Mouse (Mus musculus) testis, adult 2 months (tissue): ENCODE measurements around the gene Immp2l.

ENCODE experiments used
- CTCF ChIP-seq: fragments of 200-500 bp; IDR thresholded peaks from 2 replicates; pipeline ENCODE4 v1.5.1; 2012; ENCODE audit warnings: low read depth, mild to moderate bottlenecking, inconsistent platforms, low read length, moderate library complexity; ENCODE audit not compliant: control insufficient read depth, insufficient read depth, insufficient replicate concordance
- POLR2A ChIP-seq: fragments of 200-500 bp; IDR thresholded peaks from 2 replicates; pipeline ENCODE4 v1.6.1; 2012; ENCODE audit warnings: low read depth, mild to moderate bottlenecking, inconsistent platforms, low read length, moderate library complexity; ENCODE audit not compliant: control insufficient read depth

DNA sequence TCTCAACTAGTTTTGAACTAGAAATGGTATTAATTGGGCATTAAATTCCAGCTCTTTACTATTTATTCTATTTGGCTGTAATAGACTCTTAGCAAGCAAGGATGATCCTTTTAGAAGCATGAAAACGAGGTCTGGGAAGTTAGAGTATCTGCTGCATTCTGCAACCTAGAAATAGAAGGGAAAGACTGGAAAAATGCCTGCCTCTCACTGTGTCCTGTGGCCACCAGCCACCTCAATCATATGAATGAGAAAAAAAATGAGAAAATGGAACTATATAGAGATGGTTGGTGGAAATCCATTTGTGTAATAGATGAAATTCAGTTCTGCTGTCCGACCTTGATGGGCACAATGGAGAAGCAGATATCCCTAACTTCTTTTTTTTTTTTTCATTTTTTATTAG, 810.8 kb downstream of the Immp2l start:
- TF ChIP-seq POLR2A (no peak), CTCF (no peak)
